Mouse (Mus musculus) forebrain, embryonic 10.5 days (tissue): ENCODE measurements at regions not wholly inside any gene's neighbourhood (a gene's known extent, or its start where the extent isn't known, plus 50 kb on each side); places are given as distances from the start of the nearest gene placed in this dataset.

Experiments used
- DNase-seq: peaks from one replicate; pipeline ENCODE4 v3.0.0-alpha.2; 2017; ENCODE audit warnings: low spot score; ENCODE audit errors: extremely low spot score
- H3K27ac ChIP-seq: fragments of 300-500 bp; sonication (generic); 2 replicates; pipeline ENCODE4 v1.5.1; 2016; ENCODE audit warnings: mild to moderate bottlenecking
- H3K27me3 ChIP-seq: fragments of 300-500 bp; sonication (generic); 2 replicates; pipeline ENCODE4 v1.6.1; 2016; ENCODE audit warnings: mild to moderate bottlenecking; ENCODE audit not compliant: poor library complexity, severe bottlenecking
- H3K36me3 ChIP-seq: fragments of 300-500 bp; sonication (generic); replicated peaks from 2 replicates; pipeline ENCODE4 v1.6.1; 2016; ENCODE audit warnings: mild to moderate bottlenecking, moderate library complexity
- H3K4me1 ChIP-seq: fragments of 300-500 bp; sonication (generic); 2 replicates; pipeline ENCODE4 v1.6.1; 2016
- H3K4me3 ChIP-seq: fragments of 300-500 bp; sonication (generic); 2 replicates; pipeline ENCODE4 v1.5.1; 2016; ENCODE audit warnings: mild to moderate bottlenecking, moderate library complexity
- H3K9me3 ChIP-seq: fragments of 300-500 bp; sonication (generic); 2 replicates; pipeline ENCODE4 v1.6.1; 2016; ENCODE audit warnings: mild to moderate bottlenecking, moderate library complexity
- WGBS: fragments of 180-500 bp; shearing (Covaris S2); methylation state at CpG from one replicate; pipeline ENCODE4 v1.1.7; 2016; 5-methylcytosine and 5-hydroxymethylcytosine counted together

DNA sequence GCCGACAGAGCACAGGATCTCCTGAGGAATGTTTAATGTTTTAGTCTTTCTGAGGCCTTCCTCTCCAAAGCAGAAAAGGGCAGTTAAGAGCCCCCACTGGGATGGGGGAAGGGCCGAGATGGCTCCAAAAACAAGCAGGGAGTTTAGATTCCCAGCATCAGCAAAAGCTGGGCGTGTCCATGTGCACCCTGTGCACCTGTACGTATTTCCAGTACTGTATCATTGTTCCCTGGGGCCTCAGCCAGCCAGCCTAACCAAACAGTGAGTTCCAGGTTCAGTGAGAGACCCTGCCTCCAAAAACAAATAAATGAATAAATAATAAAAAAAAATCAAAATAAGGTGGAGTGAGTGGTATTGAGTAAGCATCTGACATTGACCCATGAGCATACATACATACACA is 50.8 kb upstream of the Olfm1 start:
- Histone ChIP-seq H3K27ac (no peak overlapping the region), H3K27me3 (no peaks in the 10 kb centered on the region), H3K36me3 (no peaks in the 10 kb centered on the region), H3K9me3 (no peaks in the 10 kb centered on the region), H3K4me3 (no peak overlapping the region), H3K4me1 (peaks cover 20% of the 10 kb centered on the region)
- DNase-seq, result no peak
- 31% methylated on average over 4 of the region's 4 CpGs for WGBS

DNA sequence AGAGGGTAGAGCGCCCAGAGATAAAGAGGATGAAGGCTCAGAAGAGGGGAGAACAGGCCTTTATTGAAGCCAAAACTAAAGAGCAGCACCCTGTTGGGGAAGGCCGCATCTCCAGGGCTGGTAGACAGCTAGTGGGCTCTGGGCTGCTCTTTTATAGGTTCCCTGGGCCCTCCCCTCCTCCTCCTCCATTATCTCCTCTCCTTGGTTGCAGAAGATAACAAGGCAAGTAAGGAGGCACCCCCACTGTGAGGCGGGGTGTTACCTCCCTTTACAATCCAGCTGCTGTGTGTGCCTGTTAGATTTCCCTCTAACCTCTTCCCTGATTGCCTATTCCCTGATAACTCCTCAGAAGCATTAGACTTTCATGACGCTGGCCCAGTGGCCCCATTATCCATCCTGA is 51.2 kb upstream of the Olfm1 start:
- WGBS, result 27% methylated on average over 4 of the region's 4 CpGs

GRCm38 (mm10) chr2:28138583-28138982 is 53.9 kb upstream of the Fcnb start:
- WGBS, result 83% methylated on average over 6 of the region's 6 CpGs
- Histone ChIP-seq H3K36me3 (no peaks in the 10 kb centered on the region), H3K9me3 (no peaks in the 10 kb centered on the region), H3K27me3 (no peaks in the 10 kb centered on the region), H3K27ac (no peak overlapping the region), H3K4me1 (peaks cover 14% of the 10 kb centered on the region), H3K4me3 (no peak overlapping the region)
- DNase-seq, result no peak

More for the DNA sequence above, 51.2 kb upstream of the Olfm1 start:
- no peaks in the 10 kb centered on the region for H3K9me3 ChIP-seq
- H3K36me3 ChIP-seq, result no peaks in the 10 kb centered on the region
- 0 out of 2 replicates have a peak overlapping the region, but pooled peaks have one; percentile 40 for H3K27ac ChIP-seq
- peaks cover 20% of the 10 kb centered on the region for H3K4me1 ChIP-seq
- DNase-seq, result no peak
- H3K4me3 ChIP-seq, result no peak overlapping the region
- no peaks in the 10 kb centered on the region for H3K27me3 ChIP-seq

DNA sequence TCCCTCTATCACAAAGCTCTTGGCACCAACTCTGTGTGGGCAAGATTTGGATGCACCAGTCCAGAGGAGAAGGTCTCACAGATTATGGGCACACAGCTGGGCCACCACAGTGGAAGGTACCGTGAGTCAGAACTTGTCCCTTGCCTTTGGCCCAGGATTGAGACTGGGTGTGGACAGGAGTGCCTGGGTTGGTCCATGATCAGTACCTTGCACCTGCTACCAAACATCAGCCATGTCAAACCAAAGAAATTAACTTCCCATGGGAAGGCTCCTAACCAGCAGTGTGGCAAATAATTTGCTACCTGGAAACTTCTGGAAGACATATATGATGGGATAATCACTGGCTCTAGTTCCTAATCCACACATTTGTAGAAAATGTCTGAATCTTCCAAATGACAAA is 49.9 kb upstream of the Fcnb start:
- Histone ChIP-seq H3K36me3 (no peaks in the 10 kb centered on the region), H3K9me3 (no peaks in the 10 kb centered on the region), H3K4me1 (peaks cover 8% of the 10 kb centered on the region; the same call in 1 of the 2 replicates), H3K4me3 (no peak overlapping the region), H3K27me3 (no peaks in the 10 kb centered on the region), H3K27ac (no peak overlapping the region)
- WGBS, result 83% methylated on average over 1 of the region's 1 CpGs
- DNase-seq, result no peak
